Mouse (Mus musculus): ENCODE data around the gene Bcas2.
A peak's percentile ranks its signal among the peaks of the same experiment; 100 is the strongest.
"Not testable (repeated sequence)": the region's sequence is repeated elsewhere in the genome, so short reads cannot be mapped to it uniquely, and the experiment has no call there.

Bcas2 gene

GRCm38 (mm10) chr3:103159232-103159900 is 12.1 kb upstream of the Bcas2 start:
- DNase-seq (ENCODE audit: low read depth): no peak

GRCm38 (mm10) chr3:103169771-103170170 is 1.7 kb upstream of the Bcas2 start:
- DNase-seq (ENCODE audit: low read depth): peak; percentile 53

- DNase-seq (ENCODE audit: low read depth): no peak
Observed at GRCm38 (mm10) chr3:103172615-103173014, 1.2 kb downstream of the Bcas2 start.

GRCm38 (mm10) chr3:103176740-103177139 is 5.3 kb downstream of the Bcas2 start:
- DNase-seq (ENCODE audit: low read depth): no peak

- DNase-seq (ENCODE audit: low read depth): no peak
Observed at GRCm38 (mm10) chr3:103179527-103179926, 8.1 kb downstream of the Bcas2 start.

GRCm38 (mm10) chr3:103181171-103181570 is 9.7 kb downstream of the Bcas2 start:
- no peak for DNase-seq (ENCODE audit: low read depth)

- DNase-seq (ENCODE audit: low read depth): no peak
Observed at GRCm38 (mm10) chr3:103182821-103183220, 11.4 kb downstream of the Bcas2 start.

GRCm38 (mm10) chr3:103184467-103184866 is 13.0 kb downstream of the Bcas2 start:
- DNase-seq (ENCODE audit: low read depth): not testable (repeated sequence)

- no peak for DNase-seq (ENCODE audit: low read depth)
Observed at GRCm38 (mm10) chr3:103188451-103188850, 17.0 kb downstream of the Bcas2 start.

- DNase-seq (ENCODE audit: low read depth): no peak
Observed at GRCm38 (mm10) chr3:103188856-103189255, 17.4 kb downstream of the Bcas2 start.

- DNase-seq (ENCODE audit: low read depth): no peak
Observed at GRCm38 (mm10) chr3:103192161-103192560, 20.7 kb downstream of the Bcas2 start.

- no peak for DNase-seq (ENCODE audit: low read depth)
Observed at GRCm38 (mm10) chr3:103193186-103193585, 21.7 kb downstream of the Bcas2 start.

GRCm38 (mm10) chr3:103196320-103196823 is 24.9 kb downstream of the Bcas2 start:
- DNase-seq (ENCODE audit: low read depth): no peak

GRCm38 (mm10) chr3:103199386-103199785 is 27.9 kb downstream of the Bcas2 start:
- no peak for DNase-seq (ENCODE audit: low read depth)

- not testable (repeated sequence) for DNase-seq (ENCODE audit: low read depth)
Observed at GRCm38 (mm10) chr3:103201105-103201504, 29.6 kb downstream of the Bcas2 start.

GRCm38 (mm10) chr3:103203554-103203953 is 32.1 kb downstream of the Bcas2 start:
- no peak for DNase-seq (ENCODE audit: low read depth)

- DNase-seq (ENCODE audit: low read depth): no peak
Observed at GRCm38 (mm10) chr3:103204445-103204844, 33.0 kb downstream of the Bcas2 start.

GRCm38 (mm10) chr3:103206393-103206792 is 34.9 kb downstream of the Bcas2 start:
- DNase-seq (ENCODE audit: low read depth): no peak

GRCm38 (mm10) chr3:103207749-103208148 is 36.3 kb downstream of the Bcas2 start:
- no peak for DNase-seq (ENCODE audit: low read depth)

- no peak for DNase-seq (ENCODE audit: low read depth)
Observed at GRCm38 (mm10) chr3:103208237-103208636, 36.8 kb downstream of the Bcas2 start.

GRCm38 (mm10) chr3:103211101-103211500 is 39.6 kb downstream of the Bcas2 start:
- no peak for DNase-seq (ENCODE audit: low read depth)

- no peak for DNase-seq (ENCODE audit: low read depth)
Observed at GRCm38 (mm10) chr3:103212142-103212541, 40.7 kb downstream of the Bcas2 start.

- no peak for DNase-seq (ENCODE audit: low read depth)
Observed at GRCm38 (mm10) chr3:103213537-103213936, 42.1 kb downstream of the Bcas2 start.

Measured in fibroblast of lung, adult 2 months (primary cell).